Mouse (Mus musculus) myocyte (in vitro differentiated cells): ENCODE data around the gene Pax4. TPM values are rescaled to one million over a fixed set of nuclear protein-coding genes. Genes with fewer than 3 reads are reported as not detected.

ENCODE experiments used
- H3K27me3 ChIP-seq: one replicate; pipeline ENCODE4 v1.6.1; 2011; ENCODE audit not compliant: control insufficient read depth, insufficient read depth, insufficient read length
- H3K36me3 ChIP-seq: one replicate; pipeline ENCODE4 v1.6.1; 2011; ENCODE audit not compliant: control insufficient read depth, insufficient read depth
- H3K4me2 ChIP-seq: one replicate; pipeline ENCODE4 v1.6.1; 2011; ENCODE audit warnings: low read depth, control low read depth
- H3K4me3 ChIP-seq: one replicate; pipeline ENCODE4 v1.5.1; 2011; ENCODE audit warnings: mild to moderate bottlenecking, control low read depth, moderate library complexity
- H3K79me2 ChIP-seq: one replicate; pipeline ENCODE4 v1.6.1; 2011; ENCODE audit not compliant: control insufficient read depth, insufficient read depth
- H3ac ChIP-seq: one replicate; pipeline ENCODE4 v1.6.1; 2011; ENCODE audit not compliant: control insufficient read depth, insufficient read length
- CEBPB ChIP-seq: IDR thresholded peaks from 2 replicates; pipeline ENCODE4 v1.6.1; 2011; ENCODE audit warnings: mild to moderate bottlenecking, moderate library complexity; ENCODE audit not compliant: poor library complexity, insufficient read depth, severe bottlenecking
- E2F4 ChIP-seq: IDR thresholded peaks from one replicate; pipeline ENCODE4 v1.6.1; 2011; ENCODE audit warnings: mild to moderate bottlenecking, control low read depth, moderate library complexity; ENCODE audit not compliant: insufficient read depth
- MAX ChIP-seq: IDR thresholded peaks from one replicate; pipeline ENCODE4 v1.6.1; 2011; ENCODE audit warnings: low read depth, mild to moderate bottlenecking, control low read depth
- MYOD1 ChIP-seq, 3 experiments: IDR thresholded peaks; one replicate each; pipeline ENCODE4 v1.6.1; 2011; ENCODE audit warnings: control low read depth in 2 of 3, low read depth in 2 of 3, mild to moderate bottlenecking in 2 of 3, moderate library complexity in 1 of 3; ENCODE audit not compliant: insufficient read length in 2 of 3, control insufficient read depth in 1 of 3
- MYOG ChIP-seq, 3 experiments: IDR thresholded peaks; one replicate each; pipeline ENCODE4 v1.6.1; 2011; ENCODE audit warnings: control low read depth in 2 of 3, low read depth in 2 of 3, mild to moderate bottlenecking in 2 of 3; ENCODE audit not compliant: insufficient read length in 2 of 3, control insufficient read depth in 1 of 3, insufficient read depth in 1 of 3
- POLR2A ChIP-seq: IDR thresholded peaks from one replicate; pipeline ENCODE4 v1.6.1; 2011; ENCODE audit warnings: low read depth, mild to moderate bottlenecking, control low read depth, moderate library complexity; ENCODE audit not compliant: insufficient read length
- POLR2AphosphoS2 ChIP-seq: IDR thresholded peaks from one replicate; pipeline ENCODE4 v1.6.1; 2011; ENCODE audit warnings: low read depth, control low read depth; ENCODE audit not compliant: insufficient read length
- REST ChIP-seq: IDR thresholded peaks from one replicate; pipeline ENCODE4 v1.6.1; 2011; ENCODE audit warnings: mild to moderate bottlenecking, control low read depth, moderate library complexity; ENCODE audit not compliant: insufficient read depth, insufficient read length
- SRF ChIP-seq: IDR thresholded peaks from one replicate; pipeline ENCODE4 v1.6.1; 2011; ENCODE audit warnings: low read depth; ENCODE audit not compliant: control insufficient read depth, insufficient read length
- TCF12 ChIP-seq: IDR thresholded peaks from one replicate; pipeline ENCODE4 v1.6.1; 2011; ENCODE audit warnings: mild to moderate bottlenecking, control low read depth; ENCODE audit not compliant: poor library complexity, insufficient read depth, severe bottlenecking
- TCF3 ChIP-seq: IDR thresholded peaks from one replicate; pipeline ENCODE4 v1.6.1; 2011; ENCODE audit warnings: low read depth, control low read depth; ENCODE audit not compliant: insufficient read length
- USF1 ChIP-seq: IDR thresholded peaks from one replicate; pipeline ENCODE4 v1.6.1; 2011; ENCODE audit warnings: low read depth, mild to moderate bottlenecking, control low read depth, moderate library complexity
- polyA plus RNA-seq: library from polyadenylated mRNA; unstranded; fragments of >200 nt; fragmentation: generic; extraction: Trizol; gene quantifications from one replicate; pipeline ENCODE4 v1.2.1, GENCODE M21; 2012; ENCODE audit warnings: missing spikeins

Gene Pax4
- polyA plus RNA-seq, 1 experiment = not detected

- H3ac ChIP-seq = no peak overlapping the region
- no peak overlapping the region for H3K4me3 ChIP-seq
- no peaks in the 10 kb centered on the region for H3K27me3 ChIP-seq
- H3K79me2 ChIP-seq = no peaks in the 10 kb centered on the region
- no peaks in the 10 kb centered on the region for H3K36me3 ChIP-seq
- TF ChIP-seq MYOD1 (IDR thresholded peaks at IDR 0.05; ENCODE audit: control insufficient read depth in 1 of 3, insufficient read length in 2 of 3, low read depth in 2 of 3) = no peak
- no peak for TF ChIP-seq POLR2AphosphoS2
- TF ChIP-seq POLR2A = no peak
- no peak for TF ChIP-seq SRF
- TF ChIP-seq TCF3 = no peak
- no peak for TF ChIP-seq MAX
- TF ChIP-seq MYOG (IDR thresholded peaks at IDR 0.05; ENCODE audit: control insufficient read depth in 1 of 3, insufficient read depth in 1 of 3, insufficient read length in 2 of 3, low read depth in 2 of 3) = no peak
- no peak for TF ChIP-seq CEBPB
- no peak for TF ChIP-seq REST
- no peak for TF ChIP-seq USF1
- TF ChIP-seq E2F4 = no peak
- TF ChIP-seq TCF12 = no peak
- H3K4me2 ChIP-seq = no peak overlapping the region
Measured at GRCm38 (mm10) chr6:28398726-28399125, 50.4 kb downstream of the Pax4 start.

- Histone ChIP-seq H3K79me2 (no peaks in the 10 kb centered on the region), H3K4me2 (no peak within 1 kb of the TSS), H3K27me3 (no peaks in the 10 kb centered on the region), H3K36me3 (no peaks in the 10 kb centered on the region), H3ac (no peak within 1 kb of the TSS), H3K4me3 (no peak within 1 kb of the TSS)
- TF ChIP-seq MAX = no peak
Measured at GRCm38 (mm10) chr6:28397681-28398203, 51.4 kb downstream of the Pax4 start, which contains the start of gene Zfp800. Gene Zfp800, minus strand, starts transcription at chr6:28398005.

GRCm38 (mm10) chr6:28396853-28397457, 52.2 kb downstream of the Pax4 start:
- H3K4me3 ChIP-seq = no peak overlapping the region
- no peaks in the 10 kb centered on the region for H3K36me3 ChIP-seq
- TF ChIP-seq USF1 (no peak), SRF (no peak), CEBPB (no peak), POLR2AphosphoS2 (no peak), TCF3 (no peak), REST (no peak), MYOD1 (IDR thresholded peaks at IDR 0.05; ENCODE audit: control insufficient read depth in 1 of 3, insufficient read length in 2 of 3, low read depth in 2 of 3) (no peak)
- H3K27me3 ChIP-seq = no peaks in the 10 kb centered on the region
- no peaks in the 10 kb centered on the region for H3K79me2 ChIP-seq
- no peak overlapping the region for H3ac ChIP-seq
- no peak overlapping the region for H3K4me2 ChIP-seq

GRCm38 (mm10) chr6:28396051-28396852, 52.9 kb downstream of the Pax4 start:
- no peak overlapping the region for H3ac ChIP-seq
- no peaks in the 10 kb centered on the region for H3K79me2 ChIP-seq
- no peak overlapping the region for H3K4me2 ChIP-seq
- H3K4me3 ChIP-seq = no peak overlapping the region
- H3K36me3 ChIP-seq = no peaks in the 10 kb centered on the region
- no peaks in the 10 kb centered on the region for H3K27me3 ChIP-seq
- no peak for TF ChIP-seq TCF3
- TF ChIP-seq TCF12 = no peak
- no peak for TF ChIP-seq MAX
- no peak for TF ChIP-seq MYOD1 (IDR thresholded peaks at IDR 0.05; ENCODE audit: control insufficient read depth in 1 of 3, insufficient read length in 2 of 3, low read depth in 2 of 3)
- TF ChIP-seq SRF = no peak
- no peak for TF ChIP-seq POLR2A
- TF ChIP-seq E2F4 = no peak
- no peak for TF ChIP-seq USF1

Other genes with a start within 250 kb of the Pax4 start
- gene Zfp800, start 51.3 kb downstream of the Pax4 start, polyA plus RNA-seq = 2.0 TPM
- 209 TPM for gene Arf5, start 25.8 kb downstream of the Pax4 start, polyA plus RNA-seq
- gene Fscn3, start 21.6 kb downstream of the Pax4 start, polyA plus RNA-seq = not detected
- gene Gcc1, start 21.0 kb downstream of the Pax4 start, polyA plus RNA-seq = 6.7 TPM
- 190 TPM for gene Snd1, start 25.8 kb upstream of the Pax4 start, polyA plus RNA-seq